Mouse (Mus musculus) cerebral cortex, adult 2 months (tissue): ENCODE measurements around the gene Akain1.

ENCODE experiments used
- WGBS: fragments of 180-500 bp; shearing (Covaris S2); methylation state at CpG from one replicate; pipeline ENCODE4 v1.1.7; 2018; 5-methylcytosine and 5-hydroxymethylcytosine counted together

Akain1 gene

GRCm38 (mm10) chr17:69488826-69489225 is 49.7 kb downstream of the Akain1 start:
- WGBS: 90% methylated on average over 5 of the region's 5 CpGs

GRCm38 (mm10) chr17:69492368-69492767 is 53.2 kb downstream of the Akain1 start:
- 53% methylated on average over 6 of the region's 6 CpGs for WGBS

GRCm38 (mm10) chr17:69495531-69495930 is 56.4 kb downstream of the Akain1 start:
- WGBS: 56% methylated on average over 2 of the region's 2 CpGs

GRCm38 (mm10) chr17:69496125-69496524 is 57.0 kb downstream of the Akain1 start:
- 82% methylated on average over 3 of the region's 3 CpGs for WGBS

GRCm38 (mm10) chr17:69497315-69497714 is 58.2 kb downstream of the Akain1 start:
- WGBS: 79% methylated on average over 4 of the region's 4 CpGs

- WGBS: 64% methylated on average over 2 of the region's 2 CpGs
Measured at GRCm38 (mm10) chr17:69498913-69499312, 59.8 kb downstream of the Akain1 start.

GRCm38 (mm10) chr17:69499441-69499840 is 60.3 kb downstream of the Akain1 start:
- 48% methylated on average over 6 of the region's 6 CpGs for WGBS

- WGBS: 14% methylated on average over 3 of the region's 3 CpGs
Measured at GRCm38 (mm10) chr17:69506070-69506469, 66.9 kb downstream of the Akain1 start.

GRCm38 (mm10) chr17:69516344-69516907 is 77.3 kb downstream of the Akain1 start:
- WGBS: 86% methylated on average over 4 of the region's 4 CpGs

GRCm38 (mm10) chr17:69531472-69531871 is 92.3 kb downstream of the Akain1 start:
- 77% methylated on average over 5 of the region's 5 CpGs for WGBS
